Mouse (Mus musculus) kidney, postnatal 25 days (tissue): ENCODE measurements around the gene 9230110F15Rik.
"Not testable (repeated sequence)": the region's sequence is repeated elsewhere in the genome, so short reads cannot be mapped to it uniquely, and the experiment has no call there.

ENCODE experiments used
- DNase-seq, 2 experiments: peaks; one replicate each; pipeline ENCODE4 v3.0.0; 2021; ENCODE audit warnings: mixed read lengths in 2 of 2

The 9230110F15Rik gene

GRCm38 (mm10) chr9:35844050-35844449 is at the start of gene 9230110F15Rik:
9230110F15Rik (minus strand) TSS chr9:35844150.
- DNase-seq, result no peak

GRCm38 (mm10) chr9:35893112-35893511 is 49.2 kb upstream of the 9230110F15Rik start:
- not testable (repeated sequence) for DNase-seq

- not testable (repeated sequence) for DNase-seq
Measured at GRCm38 (mm10) chr9:35817881-35818280, 26.1 kb downstream of the 9230110F15Rik start.

GRCm38 (mm10) chr9:35798146-35798545 is 45.8 kb downstream of the 9230110F15Rik start:
- no peak for DNase-seq

- no peak for DNase-seq
Measured at GRCm38 (mm10) chr9:35790001-35790400, 53.9 kb downstream of the 9230110F15Rik start, which contains the start of the genes Gm27235 and D730048I06Rik. Gm27235 (minus strand) TSS chr9:35790101. D730048I06Rik (minus strand) TSS chr9:35790112.
